Mouse (Mus musculus): ENCODE results near the gene Ppip5k2.

Gene Ppip5k2

DNA sequence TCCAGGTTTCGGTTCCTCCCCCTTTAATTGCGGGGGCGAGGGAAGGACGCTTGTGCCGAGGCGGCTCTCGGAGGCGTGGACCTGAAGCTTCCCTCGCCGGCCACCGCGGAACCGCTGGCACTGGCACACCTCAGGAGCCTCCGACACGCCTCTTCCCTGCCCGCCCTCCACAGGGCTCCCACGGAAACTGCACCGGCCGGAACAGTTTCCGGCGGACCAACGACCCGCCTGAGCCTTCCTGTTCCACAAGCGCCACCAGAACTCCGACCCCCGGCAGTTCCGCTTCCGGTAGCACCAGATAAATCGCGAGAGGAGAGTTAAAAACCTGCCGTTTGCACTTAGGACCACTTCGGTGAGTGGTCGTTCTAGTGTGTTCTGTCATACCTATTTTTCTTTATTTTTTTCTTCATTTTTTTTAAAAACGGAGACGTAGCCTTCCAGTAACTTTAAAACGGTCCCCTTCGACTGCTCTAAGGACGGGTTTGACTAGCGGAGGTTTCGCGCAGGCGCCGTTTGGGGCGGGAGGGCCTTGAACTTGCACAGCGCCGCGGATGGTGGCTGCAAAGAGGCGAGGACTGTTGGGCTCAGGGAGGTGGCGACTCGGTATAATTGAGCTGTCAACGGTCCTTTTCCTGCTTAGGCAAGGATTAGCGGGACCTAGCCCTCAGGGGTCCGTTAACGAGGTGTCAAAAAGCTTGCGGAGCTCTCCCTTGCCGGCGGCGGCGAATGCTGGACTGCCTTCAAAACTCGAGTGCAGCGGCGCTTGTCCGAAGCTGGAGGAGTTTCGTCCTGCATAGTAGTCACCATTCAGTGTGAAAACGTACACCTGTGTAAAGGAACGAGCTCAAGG is at the start of gene Ppip5k2, which contains the start of gene Gin1:
Gene Ppip5k2, minus strand, starts transcription at position 508 of the 850 bp plus-strand sequence.
Gene Gin1, plus strand, starts transcription at position 269 of the 850 bp plus-strand sequence.
- DNase-seq (ENCODE audit: low read depth, low spot score): peak; percentile 97

GRCm38 (mm10) chr1:97809255-97809912 is 39.2 kb upstream of the Ppip5k2 start:
- no peak for DNase-seq (ENCODE audit: low read depth, low spot score)

DNA sequence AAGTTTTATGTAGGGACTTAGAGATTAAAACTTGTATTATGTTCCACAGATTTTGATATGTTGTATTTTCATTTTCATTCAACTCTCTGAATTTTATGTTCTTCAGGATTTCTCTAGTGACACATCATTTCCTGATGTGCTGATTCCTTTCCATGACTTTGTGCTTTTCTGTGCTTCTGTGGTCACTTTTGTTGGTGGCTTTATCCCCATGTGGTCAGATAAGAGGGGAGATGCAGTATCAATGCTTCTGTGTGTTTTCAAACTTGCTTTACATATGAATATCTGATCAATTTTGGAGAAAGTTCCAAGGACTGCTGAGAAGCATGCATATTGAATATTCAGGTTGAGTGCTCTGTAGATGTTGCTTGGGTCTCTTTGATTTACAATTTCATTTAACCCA is 34.3 kb upstream of the Ppip5k2 start:
- DNase-seq (ENCODE audit: low read depth, low spot score): no peak

DNA sequence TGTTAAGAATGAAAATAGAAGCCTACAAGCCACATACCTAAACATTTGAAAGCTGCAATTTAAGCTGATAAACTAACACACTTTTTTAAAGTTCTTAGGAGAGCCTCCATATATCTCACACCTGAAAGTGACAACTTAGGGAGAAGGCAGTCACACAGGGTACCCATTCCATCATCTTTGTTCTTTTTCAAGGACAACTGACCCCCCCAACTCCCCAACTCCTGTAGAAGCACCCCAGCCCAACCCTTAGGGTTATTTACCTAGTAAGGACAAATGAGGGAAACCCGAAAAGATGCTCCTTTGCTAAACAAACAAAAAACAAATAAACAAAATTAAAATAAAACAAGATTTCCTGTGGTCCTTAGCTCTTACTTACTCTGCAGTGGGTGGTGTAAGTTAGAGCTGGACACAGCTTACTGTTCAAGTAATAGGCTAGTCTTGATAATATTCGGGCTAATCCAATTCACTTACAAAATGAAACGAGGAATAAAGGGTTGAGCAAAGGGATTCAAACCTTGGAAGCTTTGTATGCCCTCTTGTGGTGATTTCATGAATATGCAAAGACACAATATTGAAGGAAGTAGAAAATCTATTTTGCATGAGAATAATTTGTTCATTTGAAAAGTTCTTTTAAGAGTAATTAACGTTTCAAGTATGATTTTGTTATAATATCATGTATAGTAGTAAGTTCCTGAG is 32.1 kb upstream of the Ppip5k2 start:
- DNase-seq (ENCODE audit: low read depth, low spot score): peak; percentile 24

DNA sequence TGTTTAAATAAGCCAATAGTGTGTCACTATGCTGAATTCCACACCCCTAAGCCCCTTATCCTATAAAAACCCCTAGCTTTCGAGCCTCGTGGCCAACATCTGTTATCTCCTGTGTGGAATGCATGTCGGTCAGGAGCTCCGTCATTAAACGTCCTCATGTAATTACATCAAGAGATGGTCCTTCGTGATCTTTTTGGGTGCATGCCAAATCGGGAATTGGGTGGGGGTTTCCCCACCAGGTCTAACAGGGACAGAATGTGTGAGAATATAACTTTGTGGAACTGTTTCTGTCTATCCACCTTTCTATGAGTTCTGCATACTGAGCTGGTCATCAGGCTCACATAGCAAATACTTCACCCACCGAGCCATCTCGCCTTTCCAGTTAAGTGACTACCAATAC is 25.7 kb upstream of the Ppip5k2 start:
- DNase-seq (ENCODE audit: low read depth, low spot score): no peak

GRCm38 (mm10) chr1:97794110-97794509 is 23.9 kb upstream of the Ppip5k2 start:
- peak; percentile 48 for DNase-seq (ENCODE audit: low read depth, low spot score)

DNA sequence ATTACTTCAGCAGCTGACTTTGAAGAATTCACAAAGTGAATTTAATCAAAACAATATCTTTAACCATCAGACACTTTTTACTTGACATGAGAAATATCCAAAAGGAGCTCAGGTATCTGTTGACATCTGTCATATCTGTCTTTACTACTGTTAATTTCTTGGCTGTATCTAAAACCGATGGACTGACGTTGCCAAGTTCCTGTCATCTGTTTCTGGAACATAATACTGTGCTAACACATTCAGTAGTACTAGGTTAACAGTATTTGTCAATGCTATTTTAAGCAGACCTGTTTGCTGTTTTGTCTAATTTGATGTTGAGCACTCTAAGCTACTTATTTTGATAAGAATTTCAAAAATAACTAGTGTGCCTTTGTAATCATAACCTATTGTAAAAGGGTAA is 18.3 kb upstream of the Ppip5k2 start:
- no peak for DNase-seq (ENCODE audit: low read depth, low spot score)

- DNase-seq (ENCODE audit: low read depth, low spot score): no peak
Observed at GRCm38 (mm10) chr1:97787674-97788073, 17.5 kb upstream of the Ppip5k2 start.

GRCm38 (mm10) chr1:97785685-97786393 is 15.6 kb upstream of the Ppip5k2 start:
- DNase-seq (ENCODE audit: low read depth, low spot score): no peak

GRCm38 (mm10) chr1:97784928-97785327 is 14.7 kb upstream of the Ppip5k2 start:
- DNase-seq (ENCODE audit: low read depth, low spot score): no peak

DNA sequence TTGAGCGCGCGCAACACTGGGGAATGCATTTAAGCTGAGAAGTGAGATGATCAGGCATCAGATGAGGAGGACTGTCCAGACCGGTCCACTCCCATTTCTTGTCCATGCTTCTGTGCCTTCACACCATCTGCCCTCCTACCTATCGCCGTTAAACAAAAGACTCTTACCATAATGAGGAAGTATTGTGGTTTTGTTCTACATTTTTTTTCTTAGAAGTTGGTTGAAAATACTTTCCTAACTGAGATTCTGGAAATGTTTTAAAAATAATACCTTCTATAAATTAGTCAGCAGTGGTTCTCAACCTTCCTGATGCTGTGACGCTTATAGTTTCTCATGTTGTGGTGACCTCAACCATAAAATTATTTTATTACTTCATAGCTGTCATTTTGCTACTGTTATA is 11.5 kb upstream of the Ppip5k2 start:
- no peak for DNase-seq (ENCODE audit: low read depth, low spot score)

DNA sequence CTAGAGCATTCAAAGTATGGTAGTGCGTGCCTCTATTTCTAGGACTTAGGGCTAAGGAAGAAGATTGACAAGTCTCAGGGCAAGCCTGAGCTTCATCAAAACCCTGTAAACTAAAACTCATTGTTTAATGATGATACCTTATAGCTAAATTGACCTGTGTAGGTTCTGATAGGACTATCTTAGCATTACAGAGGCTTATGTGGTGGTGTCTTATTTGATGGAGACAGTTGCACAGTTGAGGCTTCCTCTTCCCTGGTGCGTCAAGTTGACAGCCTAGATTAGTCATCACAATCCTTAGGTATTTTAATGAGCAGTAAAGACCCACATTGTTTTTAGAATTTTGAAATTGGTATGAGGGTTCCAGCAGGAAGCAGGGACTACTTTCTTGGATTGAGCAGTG is 3.8 kb upstream of the Ppip5k2 start:
- no peak for DNase-seq (ENCODE audit: low read depth, low spot score)

GRCm38 (mm10) chr1:97773362-97773761 is 3.2 kb upstream of the Ppip5k2 start:
- no peak for DNase-seq (ENCODE audit: low read depth, low spot score)

DNA sequence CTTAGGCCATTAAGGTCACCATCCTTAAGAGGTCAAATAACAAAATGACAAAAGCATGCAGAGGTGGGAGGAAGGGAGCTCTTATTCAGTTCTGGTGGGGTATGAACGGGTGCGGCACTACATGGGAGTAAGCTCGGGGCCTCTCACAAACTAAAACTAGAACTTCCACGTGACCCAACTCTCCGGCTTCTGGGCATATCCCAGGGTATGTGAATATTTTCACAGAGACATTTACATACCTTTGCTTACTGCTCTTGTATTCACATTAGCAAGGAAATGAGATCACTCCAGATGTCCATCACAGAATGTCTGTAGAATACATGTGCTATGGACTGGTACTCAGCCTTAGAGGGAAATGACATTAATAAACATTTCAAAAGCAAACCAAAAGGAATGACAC is 1.5 kb upstream of the Ppip5k2 start:
- DNase-seq (ENCODE audit: low read depth, low spot score): no peak

DNA sequence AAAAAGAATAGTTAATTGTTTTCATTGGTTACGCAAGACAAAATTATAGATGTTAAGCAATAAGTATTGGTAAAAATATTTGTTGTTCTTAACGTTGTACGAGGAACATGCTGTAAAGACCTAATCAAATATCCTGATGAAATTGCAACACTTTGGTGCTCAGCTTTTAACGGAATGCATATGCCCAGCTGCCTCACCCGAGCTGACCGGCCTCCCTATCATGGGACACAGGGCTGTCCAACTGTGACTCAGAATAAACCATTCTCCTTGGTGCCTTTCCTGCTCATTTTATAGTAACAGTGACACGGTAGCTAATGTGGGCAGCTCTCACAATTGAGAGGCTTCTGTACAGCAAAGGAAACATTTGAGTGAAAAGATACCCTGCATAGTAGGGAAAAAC is 907 bp upstream of the Ppip5k2 start:
- no peak for DNase-seq (ENCODE audit: low read depth, low spot score)

DNA sequence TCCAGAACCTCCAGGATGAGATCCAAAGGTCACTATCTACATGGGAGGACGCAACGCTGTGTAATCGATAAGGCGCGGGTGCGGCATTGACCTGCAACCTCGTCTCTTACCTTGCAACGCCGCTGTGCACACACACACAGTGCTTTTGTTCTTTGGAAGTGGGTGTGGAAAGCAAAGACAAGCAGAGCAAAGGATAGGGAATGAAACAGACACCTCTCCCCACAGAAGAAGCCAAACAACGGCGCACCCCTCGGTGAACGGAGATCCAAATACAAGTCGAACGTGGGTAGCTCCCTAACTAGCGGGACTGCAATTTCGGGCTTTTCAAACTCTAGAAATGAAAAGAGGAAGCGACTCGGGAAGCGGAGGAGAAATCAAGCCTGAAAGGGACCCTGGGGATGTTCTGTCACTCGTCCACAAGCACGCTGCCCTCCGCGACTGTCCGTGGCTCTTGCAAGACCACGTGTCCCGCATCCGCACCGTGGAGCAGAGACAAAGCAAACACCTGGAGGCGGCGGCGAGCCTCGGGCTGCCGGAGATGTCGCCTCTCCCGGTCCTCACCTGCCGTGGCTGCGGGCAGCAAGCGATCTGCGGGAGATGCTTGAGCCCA is 812 bp downstream of the Ppip5k2 start:
- DNase-seq (ENCODE audit: low read depth, low spot score): peak; percentile 75

DNA sequence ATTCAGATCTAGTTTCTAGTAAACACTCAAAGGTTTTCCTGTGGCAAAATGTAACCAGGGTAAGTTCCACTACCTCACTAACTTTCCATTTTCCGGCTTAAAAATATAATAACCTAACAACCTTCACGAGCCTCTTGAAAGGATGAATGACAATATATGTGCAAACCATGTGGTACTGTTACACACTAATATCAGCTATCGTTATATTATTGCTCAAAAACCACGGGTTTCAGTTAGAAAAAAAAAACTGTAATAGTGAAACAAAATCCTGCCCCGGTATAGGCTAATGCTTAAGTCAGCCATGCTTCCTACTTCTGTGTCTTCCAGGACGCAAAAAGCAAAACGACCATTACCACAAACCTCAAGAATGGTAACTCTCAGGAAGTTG is 1.3 kb downstream of the Ppip5k2 start:
- no peak for DNase-seq (ENCODE audit: low read depth, low spot score)

GRCm38 (mm10) chr1:97768089-97768488 is 2.1 kb downstream of the Ppip5k2 start:
- DNase-seq (ENCODE audit: low read depth, low spot score): no peak

- DNase-seq (ENCODE audit: low read depth, low spot score): peak; percentile 44
Observed at GRCm38 (mm10) chr1:97765712-97766111, 4.5 kb downstream of the Ppip5k2 start.

GRCm38 (mm10) chr1:97761477-97761876 is 8.7 kb downstream of the Ppip5k2 start:
- DNase-seq (ENCODE audit: low read depth, low spot score): no peak

GRCm38 (mm10) chr1:97760598-97760997 is 9.6 kb downstream of the Ppip5k2 start:
- peak; percentile 37 for DNase-seq (ENCODE audit: low read depth, low spot score)
